Mouse (Mus musculus): ENCODE data around the gene Hydin. TPM values are rescaled to one million over a fixed set of nuclear protein-coding genes. Genes with fewer than 3 reads are reported as not detected.

Gene Hydin
- under 1 TPM; 0.07 to 0.24 TPM for total RNA-seq (2021)
- long read RNA-seq, experiment 1, result 0 reads
- long read RNA-seq, experiment 2, result 0 reads

- intact Hi-C loops (cut with DNase I), result no loop called here
- peak; percentile 1 to 30 for DNase-seq
These were observed at the start of gene Hydin for GRCm38 (mm10) chr8:110266741-110267140. TSS of gene Hydin (plus strand) at chr8:110266977.

- no peak for DNase-seq
- intact Hi-C loops (cut with DNase I), result no loop called here
These were observed 49.6 kb upstream of the Hydin start for GRCm38 (mm10) chr8:110217198-110217597.

GRCm38 (mm10) chr8:110217681-110218131, 49.1 kb upstream of the Hydin start:
- intact Hi-C loops (cut with DNase I), result no loop called here
- peak; percentile 100 for DNase-seq

GRCm38 (mm10) chr8:110218511-110218910, 48.3 kb upstream of the Hydin start:
- intact Hi-C loops (cut with DNase I), result no loop called here
- DNase-seq, result no peak

GRCm38 (mm10) chr8:110220936-110221335, 45.8 kb upstream of the Hydin start:
- no peak for DNase-seq
- intact Hi-C loops (cut with DNase I), result no loop called here

- intact Hi-C loops (cut with DNase I), result no loop called here
- no peak for DNase-seq
These were observed 36.0 kb upstream of the Hydin start for GRCm38 (mm10) chr8:110230803-110231202.

- no peak for DNase-seq
- intact Hi-C loops (cut with DNase I), result no loop called here
These were observed 24.2 kb upstream of the Hydin start for GRCm38 (mm10) chr8:110242278-110243177.

DNA sequence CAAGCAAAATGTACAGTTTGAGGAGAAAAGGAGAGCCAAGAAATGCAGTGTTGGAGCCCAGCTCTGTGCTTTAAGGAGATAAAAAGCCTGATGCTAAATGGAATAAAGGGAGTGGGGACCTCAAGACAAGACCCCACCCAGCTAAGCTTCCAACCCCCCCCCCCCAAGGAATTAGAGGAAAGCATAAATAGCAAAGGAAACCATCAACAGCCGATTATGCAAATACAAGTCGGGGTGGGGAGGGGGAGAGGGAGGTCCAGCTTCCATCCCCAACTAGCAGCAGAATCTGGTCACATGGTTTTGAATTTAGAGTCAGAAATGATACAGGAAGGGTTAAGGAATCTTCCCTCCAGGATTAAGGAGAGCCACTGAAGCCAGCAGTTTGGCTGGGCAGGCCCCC, 22.2 kb upstream of the Hydin start:
- intact Hi-C loops (cut with DNase I), result no loop called here
- DNase-seq, result no peak

DNA sequence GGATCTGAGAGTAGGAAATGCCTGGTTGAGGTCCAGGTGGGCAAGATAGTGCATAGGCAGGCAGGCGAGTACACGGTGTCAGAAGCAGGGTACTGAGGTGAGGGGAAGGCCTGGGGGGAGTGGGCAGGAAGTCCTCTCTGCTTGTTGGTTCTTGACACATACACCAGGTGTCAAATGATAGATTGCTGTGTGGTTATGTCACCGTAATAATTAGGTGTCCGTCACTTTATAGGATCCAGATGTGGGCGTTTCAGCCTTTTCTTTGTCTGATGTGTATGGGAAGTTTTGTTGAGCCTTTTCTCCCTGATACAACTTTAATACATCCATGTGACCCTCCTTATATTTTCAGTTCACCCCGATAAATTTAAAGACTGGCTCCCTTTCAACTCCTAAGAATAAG, 19.5 kb upstream of the Hydin start:
- DNase-seq, result no peak
- intact Hi-C loops (cut with DNase I), result no loop called here

DNA sequence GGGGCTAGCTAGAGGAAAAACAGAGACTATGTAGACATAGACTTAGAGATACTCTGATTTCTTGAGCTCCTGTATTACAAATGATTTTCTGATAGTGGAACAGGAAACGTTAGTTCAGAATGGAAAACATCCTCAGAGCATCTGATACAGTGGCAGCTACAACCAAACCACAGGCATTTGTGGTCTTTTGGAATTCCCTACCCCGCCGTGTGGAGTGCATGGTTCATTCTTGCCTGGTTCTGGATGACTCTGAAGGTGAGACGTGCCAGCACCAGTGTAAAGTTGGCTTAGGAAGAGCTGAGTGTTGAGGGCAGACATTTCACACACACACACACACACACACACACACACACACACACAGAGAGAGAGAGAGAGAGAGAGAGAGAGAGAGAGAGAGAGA, 12.8 kb upstream of the Hydin start:
- DNase-seq, result no peak
- intact Hi-C loops (cut with DNase I), result no loop called here

DNA sequence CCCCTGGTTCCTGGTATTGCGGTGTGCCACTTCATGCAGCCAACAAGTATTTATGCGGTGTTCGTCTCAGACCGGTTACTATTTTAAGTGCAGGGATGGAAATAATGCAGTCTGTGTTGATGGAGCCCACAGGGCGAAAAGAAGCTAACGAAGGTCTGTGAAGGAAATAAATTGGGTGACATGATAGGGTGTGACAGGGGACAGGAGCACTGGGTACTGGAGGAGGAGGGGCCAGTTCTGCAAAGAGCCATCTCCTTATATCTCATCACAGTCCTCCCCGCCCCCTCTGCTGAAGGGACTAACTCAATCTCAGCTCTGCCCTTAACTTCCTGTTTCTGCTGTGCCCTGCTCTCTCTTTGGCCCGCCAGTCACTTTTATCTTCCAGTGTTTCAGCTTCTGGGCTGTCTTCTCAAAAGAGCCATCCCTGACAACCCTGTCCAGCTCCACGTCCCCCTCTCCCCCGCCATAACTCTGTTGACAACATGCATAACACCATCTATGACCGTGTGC, 926 bp upstream of the Hydin start:
- no peak for DNase-seq
- intact Hi-C loops (cut with DNase I), result no loop called here

DNA sequence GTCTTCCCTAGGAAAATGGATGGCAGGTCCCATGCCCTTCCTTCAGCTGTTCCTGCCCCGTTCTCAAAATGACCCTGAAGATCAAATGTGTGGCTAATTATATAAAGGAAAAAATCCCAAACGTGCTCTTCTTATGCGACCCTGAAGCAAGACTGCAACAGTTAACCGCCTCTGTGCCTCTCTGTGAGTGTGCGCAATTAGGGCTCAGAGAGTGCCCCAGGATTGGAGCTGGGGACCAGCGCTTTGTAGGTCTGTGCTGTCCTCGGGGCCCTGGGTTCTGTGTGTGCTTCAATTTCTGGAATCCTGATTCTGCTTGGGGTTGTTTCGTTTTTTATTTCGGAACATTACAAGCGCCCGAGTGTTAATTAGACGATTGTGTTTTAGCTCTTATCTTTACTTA, 491 bp downstream of the Hydin start:
- intact Hi-C loops (cut with DNase I), result no loop called here
- no peak for DNase-seq

DNA sequence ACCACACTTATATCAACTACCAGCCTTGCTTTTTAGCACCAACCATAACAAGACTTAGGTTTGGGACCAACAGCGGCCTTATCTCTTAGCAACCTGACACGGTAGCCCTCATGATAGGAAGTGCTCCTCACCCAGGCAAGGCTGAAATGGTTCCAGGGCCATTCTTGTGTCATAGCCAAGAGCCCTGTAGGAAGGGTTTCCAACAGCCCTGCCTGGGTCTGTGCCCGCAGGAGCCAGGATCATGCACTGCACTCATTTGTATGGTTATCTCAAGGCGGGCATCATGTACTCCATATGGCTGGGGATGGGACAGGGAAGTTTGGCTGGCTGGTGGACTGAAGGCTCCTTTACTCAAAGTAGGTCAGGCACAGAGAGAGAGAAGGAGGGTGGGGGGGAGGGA, 3.9 kb downstream of the Hydin start:
- peak; percentile 6 to 37 for DNase-seq
- intact Hi-C loops (cut with DNase I), result no loop called here

DNA sequence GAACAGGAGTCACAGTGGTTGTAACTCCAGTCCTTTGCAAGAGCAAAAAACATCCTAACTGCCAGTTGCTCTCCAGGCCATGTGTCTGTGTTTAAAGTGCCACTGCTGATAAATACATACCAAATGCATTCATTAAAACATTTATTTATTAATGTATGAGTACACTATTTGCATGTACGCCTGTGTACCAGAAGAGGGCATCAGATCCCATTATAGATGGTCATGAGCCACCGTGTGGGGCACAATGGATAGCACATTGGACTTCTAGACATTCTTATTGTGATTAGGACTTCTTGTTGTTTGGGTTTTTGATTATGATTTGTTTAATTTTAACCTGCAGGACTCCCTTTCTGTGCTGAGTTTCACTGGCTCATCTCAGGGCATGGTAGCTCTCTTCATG, 6.6 kb downstream of the Hydin start:
- DNase-seq, result no peak
- intact Hi-C loops (cut with DNase I), result no loop called here

- intact Hi-C loops (cut with DNase I), result no loop called here
- no peak for DNase-seq
These were observed 8.9 kb downstream of the Hydin start for GRCm38 (mm10) chr8:110275465-110276258.

DNA sequence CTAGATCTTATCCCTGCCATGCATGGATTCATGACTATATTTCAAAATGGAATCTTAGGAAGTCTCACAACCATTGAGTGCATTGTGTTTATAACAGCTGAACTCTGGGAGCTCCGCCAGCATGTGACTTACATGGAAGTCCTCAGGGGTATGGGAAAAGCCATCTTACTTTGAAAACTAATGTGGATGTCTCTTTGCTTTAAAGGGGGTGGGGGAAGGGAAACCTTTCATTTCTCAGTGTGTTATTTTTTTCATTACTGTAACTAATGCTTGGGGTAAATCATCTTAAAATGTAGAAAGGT, 9.4 kb downstream of the Hydin start:
- DNase-seq, result no peak
- intact Hi-C loops (cut with DNase I), result no loop called here

GRCm38 (mm10) chr8:110312715-110313114, 45.9 kb downstream of the Hydin start:
- intact Hi-C loops (cut with DNase I), result no loop called here
- DNase-seq, result no peak

GRCm38 (mm10) chr8:110315826-110316225, 49.0 kb downstream of the Hydin start:
- intact Hi-C loops (cut with DNase I), result no loop called here
- no peak for DNase-seq

- intact Hi-C loops (cut with DNase I), result no loop called here
- DNase-seq, result no peak
These were observed 52.8 kb downstream of the Hydin start for GRCm38 (mm10) chr8:110319586-110319985.

- intact Hi-C loops (cut with DNase I), result no loop called here
- DNase-seq, result no peak
These were observed 54.7 kb downstream of the Hydin start for GRCm38 (mm10) chr8:110321446-110321845.

DNA sequence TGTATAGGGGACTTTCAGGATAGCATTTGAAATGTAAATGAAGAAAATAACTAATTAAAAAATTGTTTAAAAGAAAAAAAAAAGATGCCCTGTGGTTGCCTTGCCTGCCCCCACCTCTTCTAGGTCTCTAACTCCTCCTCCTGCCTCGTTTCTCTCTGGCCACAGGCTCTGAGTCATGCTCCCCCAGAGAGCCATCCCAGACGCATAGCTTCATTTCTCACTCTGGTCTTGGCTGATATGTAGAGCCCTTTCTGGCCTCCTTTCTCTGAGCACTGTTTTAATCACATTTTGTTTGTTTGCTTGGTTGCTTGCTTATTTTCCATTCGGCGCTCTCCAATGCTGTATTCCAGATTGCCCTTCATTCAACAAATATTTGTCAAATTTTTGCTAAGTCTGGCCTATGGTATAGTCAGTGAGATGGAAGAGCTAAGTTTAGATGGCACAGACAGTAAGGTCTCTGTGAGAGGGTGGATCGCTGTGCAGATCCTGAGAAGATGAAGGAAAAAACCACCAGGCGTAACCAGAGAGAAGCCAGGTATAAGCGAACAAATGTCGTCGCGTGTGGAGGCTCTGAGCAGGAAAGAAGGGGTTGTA, 57.3 kb downstream of the Hydin start:
- intact Hi-C loops (cut with DNase I), result no loop called here

More for the DNA sequence above, 57.3 kb downstream of the Hydin start:
- no peak for DNase-seq

Data from heart, postnatal 14 days (tissue).